Mouse (Mus musculus): ENCODE data around the gene Suv39h1.
"Not testable (repeated sequence)": the region's sequence is repeated elsewhere in the genome, so short reads cannot be mapped to it uniquely, and the experiment has no call there.

Gene Suv39h1

GRCm38 (mm10) chrX:8074430-8075014 lies at the start of gene Suv39h1:
Gene Suv39h1, minus strand, starts transcription at chrX:8074760.
- DNase-seq (ENCODE audit: low spot score) = peak; percentile 87

GRCm38 (mm10) chrX:8123821-8124470 lies 49.4 kb upstream of the Suv39h1 start:
- DNase-seq (ENCODE audit: low spot score) = no peak

GRCm38 (mm10) chrX:8117264-8117663 lies 42.7 kb upstream of the Suv39h1 start:
- no peak for DNase-seq (ENCODE audit: low spot score)

GRCm38 (mm10) chrX:8115275-8115674 lies 40.7 kb upstream of the Suv39h1 start:
- DNase-seq (ENCODE audit: low spot score) = no peak

GRCm38 (mm10) chrX:8105019-8105418 lies 30.5 kb upstream of the Suv39h1 start:
- no peak for DNase-seq (ENCODE audit: low spot score)

- no peak for DNase-seq (ENCODE audit: low spot score)
Observed at GRCm38 (mm10) chrX:8102213-8102668, 27.7 kb upstream of the Suv39h1 start.

GRCm38 (mm10) chrX:8101017-8101416 lies 26.5 kb upstream of the Suv39h1 start:
- DNase-seq (ENCODE audit: low spot score) = no peak

GRCm38 (mm10) chrX:8099435-8099834 lies 24.9 kb upstream of the Suv39h1 start:
- no peak for DNase-seq (ENCODE audit: low spot score)

GRCm38 (mm10) chrX:8096787-8097242 lies 22.3 kb upstream of the Suv39h1 start:
- peak; percentile 96 for DNase-seq (ENCODE audit: low spot score)

- DNase-seq (ENCODE audit: low spot score) = peak; percentile 77
Observed at GRCm38 (mm10) chrX:8096068-8096786, 21.7 kb upstream of the Suv39h1 start.

GRCm38 (mm10) chrX:8095546-8095945 lies 21.0 kb upstream of the Suv39h1 start:
- no peak for DNase-seq (ENCODE audit: low spot score)

- not testable (repeated sequence) for DNase-seq (ENCODE audit: low spot score)
Observed at GRCm38 (mm10) chrX:8090954-8091347, 16.4 kb upstream of the Suv39h1 start.

- DNase-seq (ENCODE audit: low spot score) = no peak
Observed at GRCm38 (mm10) chrX:8090346-8090953, 15.9 kb upstream of the Suv39h1 start, which contains the start of gene Was. Gene Was, minus strand, starts transcription at chrX:8090498.

- no peak for DNase-seq (ENCODE audit: low spot score)
Observed at GRCm38 (mm10) chrX:8089746-8090145, 15.2 kb upstream of the Suv39h1 start.

GRCm38 (mm10) chrX:8085611-8086010 lies 11.1 kb upstream of the Suv39h1 start:
- DNase-seq (ENCODE audit: low spot score) = peak; percentile 42

- DNase-seq (ENCODE audit: low spot score) = no peak
Observed at GRCm38 (mm10) chrX:8084771-8085259, 10.3 kb upstream of the Suv39h1 start.

GRCm38 (mm10) chrX:8075104-8075503 lies 544 bp upstream of the Suv39h1 start:
- DNase-seq (ENCODE audit: low spot score) = no peak

GRCm38 (mm10) chrX:8073881-8074429 lies 605 bp downstream of the Suv39h1 start:
- DNase-seq (ENCODE audit: low spot score) = peak; percentile 50

GRCm38 (mm10) chrX:8069166-8069565 lies 5.4 kb downstream of the Suv39h1 start:
- no peak for DNase-seq (ENCODE audit: low spot score)

GRCm38 (mm10) chrX:8051044-8051781 lies 23.3 kb downstream of the Suv39h1 start:
- not testable (repeated sequence) for DNase-seq (ENCODE audit: low spot score)

- DNase-seq (ENCODE audit: low spot score) = no peak
Observed at GRCm38 (mm10) chrX:8033009-8033408, 41.6 kb downstream of the Suv39h1 start.
